Mouse (Mus musculus): Measurements from ENCODE around the gene Scn4a. TPM values are rescaled to one million over a fixed set of nuclear protein-coding genes. Genes with fewer than 3 reads are reported as not detected.
"Not testable (repeated sequence)": the region's sequence is repeated elsewhere in the genome, so short reads cannot be mapped to it uniquely, and the experiment has no call there.

The Scn4a gene
- total RNA-seq, 2 experiments from 2014 or later, result 0.09 to 0.34 TPM

GRCm38 (mm10) chr11:106365366-106365765 lies 12.3 kb upstream of the Scn4a start, which contains the start of gene Prr29:
Prr29 (plus strand) TSS chr11:106365472.
- intact Hi-C loops (cut with DNase I), result loop anchor here (5.0 kb wide), 1 partner anchor 33 kb away; no protein-coding TSS in a partner anchor
- DNase-seq (ENCODE audit: extremely low spot score in 1 of 2, low spot score in 2 of 2), result no peak

DNA sequence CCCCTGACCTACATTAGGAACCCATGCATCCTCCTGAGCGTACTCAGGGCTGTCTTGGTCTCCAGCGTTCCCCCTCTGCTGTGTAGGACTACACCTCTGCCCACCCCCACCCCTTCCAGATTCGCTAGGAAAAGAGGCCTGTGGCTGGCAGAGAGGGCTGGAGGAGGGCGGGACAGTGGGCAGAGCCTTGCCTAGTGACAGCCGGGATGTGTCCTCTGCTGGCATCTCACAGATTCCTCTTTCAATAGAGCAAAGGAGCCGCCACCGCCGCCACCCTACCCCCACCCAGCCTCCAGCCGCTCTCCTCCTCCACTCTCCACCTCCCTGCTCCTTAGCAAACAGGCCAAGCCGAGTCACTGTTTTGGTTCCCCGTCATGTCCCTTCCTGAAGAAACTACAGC lies 11.6 kb upstream of the Scn4a start:
- intact Hi-C loops (cut with DNase I), result loop anchor here (5.0 kb wide), 1 partner anchor 32 kb away; no protein-coding TSS in a partner anchor
- peak in 1 of 2 experiments; percentile 58 for DNase-seq (ENCODE audit: extremely low spot score in 1 of 2, low spot score in 2 of 2)

- no peak for DNase-seq (ENCODE audit: extremely low spot score in 1 of 2, low spot score in 2 of 2)
- intact Hi-C loops (cut with DNase I), result no loop called here
Measured at GRCm38 (mm10) chr11:106359350-106359749, 6.3 kb upstream of the Scn4a start.

- intact Hi-C loops (cut with DNase I), result no loop called here
- DNase-seq (ENCODE audit: extremely low spot score in 1 of 2, low spot score in 2 of 2), result no peak
Measured at GRCm38 (mm10) chr11:106355382-106356128, 2.5 kb upstream of the Scn4a start.

DNA sequence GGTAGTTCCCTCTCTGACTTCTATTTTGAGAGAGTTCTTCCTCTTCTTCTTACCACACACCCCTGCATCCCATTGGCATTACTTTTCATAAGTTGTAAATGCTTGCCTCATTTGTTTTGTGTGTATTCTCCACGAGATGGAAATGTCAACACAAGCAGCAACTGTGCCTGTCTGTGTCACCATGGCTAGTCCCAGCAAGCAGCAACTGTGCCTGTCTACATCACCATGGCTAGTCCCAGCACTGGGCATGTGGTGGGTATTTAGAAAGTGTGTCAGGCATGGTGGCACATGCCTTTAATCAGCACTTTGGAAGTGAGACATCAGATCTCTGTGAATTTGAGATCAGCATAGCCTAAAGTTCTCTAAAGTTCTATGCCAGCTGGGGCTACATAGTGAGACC lies 1.1 kb upstream of the Scn4a start:
- intact Hi-C loops (cut with DNase I), result no loop called here
- DNase-seq (ENCODE audit: extremely low spot score in 1 of 2, low spot score in 2 of 2), result no peak

GRCm38 (mm10) chr11:106351941-106352340 lies 1.1 kb downstream of the Scn4a start:
- no peak for DNase-seq (ENCODE audit: extremely low spot score in 1 of 2, low spot score in 2 of 2)
- intact Hi-C loops (cut with DNase I), result no loop called here

DNA sequence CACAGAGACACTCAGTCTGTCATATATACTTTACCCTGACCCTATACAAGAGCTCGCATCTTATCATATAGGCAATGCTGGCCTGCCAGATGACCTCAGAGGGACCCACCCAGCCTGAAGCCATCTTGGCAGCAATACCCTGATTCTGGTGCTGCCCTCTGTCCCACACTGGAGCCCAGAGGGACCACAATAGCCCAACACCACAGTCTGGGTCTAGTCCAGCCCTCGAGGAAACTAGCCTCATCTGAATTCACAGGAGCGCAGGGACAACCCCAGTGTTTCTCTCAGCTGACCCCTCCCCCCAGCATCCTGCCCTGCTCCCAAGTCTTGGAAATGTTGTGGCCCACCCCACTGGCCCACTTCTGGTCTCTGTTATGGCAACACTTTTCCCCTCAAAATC lies 1.8 kb downstream of the Scn4a start:
- intact Hi-C loops (cut with DNase I), result no loop called here
- DNase-seq (ENCODE audit: extremely low spot score in 1 of 2, low spot score in 2 of 2), result no peak

DNA sequence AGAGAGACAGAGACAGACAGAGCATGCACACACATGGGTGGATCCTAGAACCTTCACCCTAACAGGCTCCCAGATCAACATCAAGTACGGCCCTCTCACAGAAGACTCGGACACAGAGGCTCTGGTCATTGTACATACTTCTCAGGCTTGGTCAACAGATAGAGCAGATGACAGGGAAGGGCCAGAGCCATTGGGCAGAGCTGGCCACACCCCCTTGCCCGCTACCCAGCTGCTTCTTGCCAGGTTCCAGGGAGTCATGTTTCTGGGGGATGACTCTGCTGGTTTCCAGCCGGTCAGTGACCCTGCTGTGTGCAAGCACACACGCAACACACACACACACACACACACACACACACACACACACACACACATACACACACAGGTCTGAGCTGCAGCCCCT lies 2.2 kb downstream of the Scn4a start:
- DNase-seq (ENCODE audit: extremely low spot score in 1 of 2, low spot score in 2 of 2), result no peak
- intact Hi-C loops (cut with DNase I), result no loop called here

- intact Hi-C loops (cut with DNase I), result no loop called here
- DNase-seq (ENCODE audit: extremely low spot score in 1 of 2, low spot score in 2 of 2), result no peak
Measured at GRCm38 (mm10) chr11:106349772-106350171, 3.3 kb downstream of the Scn4a start.

- no peak for DNase-seq (ENCODE audit: extremely low spot score in 1 of 2, low spot score in 2 of 2)
Measured at GRCm38 (mm10) chr11:106344910-106345309, 8.2 kb downstream of the Scn4a start.

GRCm38 (mm10) chr11:106340990-106341520 lies 12.0 kb downstream of the Scn4a start:
- DNase-seq (ENCODE audit: extremely low spot score in 1 of 2, low spot score in 2 of 2), result no peak
- intact Hi-C loops (cut with DNase I), result no loop called here

More at GRCm38 (mm10) chr11:106344910-106345309, 8.2 kb downstream of the Scn4a start:
- intact Hi-C loops (cut with DNase I), result no loop called here

DNA sequence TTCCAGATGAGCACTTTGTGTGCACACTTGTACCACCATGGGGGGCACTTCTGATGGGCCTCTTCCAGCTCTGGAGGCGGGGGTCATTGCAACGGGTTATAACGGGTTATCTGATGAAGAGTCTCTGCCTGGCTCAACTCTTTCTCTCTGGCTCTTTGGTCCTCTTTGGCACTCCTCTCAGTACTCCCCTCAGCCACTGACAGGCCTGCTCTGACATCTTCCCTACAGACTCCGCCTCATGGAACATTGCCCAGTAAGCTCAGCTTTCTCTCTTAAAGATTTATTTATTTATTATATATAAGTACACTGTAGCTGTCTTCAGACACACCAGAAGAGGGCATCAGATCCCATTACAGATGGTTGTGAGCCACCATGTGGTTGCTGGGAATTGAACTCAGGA lies 13.8 kb downstream of the Scn4a start:
- DNase-seq (ENCODE audit: extremely low spot score in 1 of 2, low spot score in 2 of 2); intact Hi-C loops (cut with DNase I): not testable (repeated sequence)

- intact Hi-C loops (cut with DNase I), result no loop called here
- DNase-seq (ENCODE audit: extremely low spot score in 1 of 2, low spot score in 2 of 2), result no peak
Measured at GRCm38 (mm10) chr11:106338870-106339269, 14.2 kb downstream of the Scn4a start.

- DNase-seq (ENCODE audit: extremely low spot score in 1 of 2, low spot score in 2 of 2), result no peak
- intact Hi-C loops (cut with DNase I), result no loop called here
Measured at GRCm38 (mm10) chr11:106338029-106338428, 15.1 kb downstream of the Scn4a start.

DNA sequence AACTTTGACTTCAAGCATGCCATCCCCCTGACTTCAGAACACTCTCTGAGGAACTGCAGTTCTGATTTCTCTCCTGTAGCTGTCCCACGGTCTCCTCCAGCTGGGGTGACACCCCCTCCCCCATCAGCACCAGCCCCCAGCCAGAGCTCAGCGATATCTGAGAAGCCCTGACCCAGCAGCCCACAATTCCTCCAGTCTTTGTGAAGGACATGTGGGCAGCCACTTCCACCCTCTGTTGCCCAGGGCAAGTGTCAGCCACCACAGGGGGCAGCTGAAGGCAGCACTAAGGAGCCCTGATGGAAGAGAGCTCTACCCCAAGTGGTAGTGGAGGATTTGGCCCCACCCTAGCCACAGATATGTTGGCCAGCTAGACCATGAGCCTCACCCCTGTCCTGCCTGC lies 19.0 kb downstream of the Scn4a start:
- DNase-seq (ENCODE audit: extremely low spot score in 1 of 2, low spot score in 2 of 2), result no peak
- intact Hi-C loops (cut with DNase I), result loop anchor here (5.0 kb wide), 1 partner anchor 33 kb away; the partner anchor contains the start of gene Prr29

DNA sequence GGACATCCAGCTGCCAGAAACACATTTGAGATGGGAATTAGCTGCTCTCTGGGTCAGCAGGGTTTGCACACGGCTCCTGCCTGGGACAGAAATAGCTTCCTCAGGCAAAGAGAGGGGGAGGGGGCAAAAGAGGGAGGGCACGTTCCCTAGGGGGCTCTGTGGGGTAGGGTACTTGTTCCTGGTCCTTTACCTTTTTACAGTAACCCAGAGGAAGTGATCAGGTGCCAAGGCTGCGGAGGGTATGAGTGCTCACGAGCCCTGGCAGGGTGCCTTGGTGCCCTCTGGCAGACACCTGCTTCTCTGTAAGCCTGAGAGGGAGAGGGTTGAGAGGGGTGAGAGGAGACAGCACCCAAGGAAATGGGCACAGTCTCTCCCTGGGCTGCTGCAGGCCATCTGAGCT lies 20.6 kb downstream of the Scn4a start:
- DNase-seq (ENCODE audit: extremely low spot score in 1 of 2, low spot score in 2 of 2), result no peak
- intact Hi-C loops (cut with DNase I), result loop anchor here (5.0 kb wide), 1 partner anchor 35 kb away; the partner anchor contains the start of gene Prr29

DNA sequence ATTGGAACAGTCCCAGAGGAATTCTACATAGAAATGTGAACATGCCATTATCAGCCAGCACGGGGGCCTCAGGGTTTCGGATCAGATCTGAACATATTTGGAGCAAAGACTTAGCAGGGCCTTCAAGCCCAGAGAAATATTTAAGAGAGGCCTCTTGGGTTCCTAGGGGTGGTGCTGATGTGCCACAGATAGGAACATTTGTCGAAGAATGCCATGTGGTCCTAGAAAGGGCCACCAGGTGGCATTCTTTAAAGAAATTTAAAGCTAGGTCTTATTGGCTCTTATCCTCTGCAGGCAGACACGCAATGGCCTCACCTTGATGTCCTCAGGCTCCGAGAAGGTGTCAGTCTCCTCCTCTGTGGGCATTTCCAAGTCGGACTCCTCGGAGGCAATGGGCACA lies 23.4 kb downstream of the Scn4a start:
- DNase-seq (ENCODE audit: extremely low spot score in 1 of 2, low spot score in 2 of 2), result peak in 1 of 2 experiments; percentile 42
- intact Hi-C loops (cut with DNase I), result loop anchor here (5.0 kb wide), 2 partner anchors 38 to 63 kb away; partner anchors contain the start of gene Prr29

DNA sequence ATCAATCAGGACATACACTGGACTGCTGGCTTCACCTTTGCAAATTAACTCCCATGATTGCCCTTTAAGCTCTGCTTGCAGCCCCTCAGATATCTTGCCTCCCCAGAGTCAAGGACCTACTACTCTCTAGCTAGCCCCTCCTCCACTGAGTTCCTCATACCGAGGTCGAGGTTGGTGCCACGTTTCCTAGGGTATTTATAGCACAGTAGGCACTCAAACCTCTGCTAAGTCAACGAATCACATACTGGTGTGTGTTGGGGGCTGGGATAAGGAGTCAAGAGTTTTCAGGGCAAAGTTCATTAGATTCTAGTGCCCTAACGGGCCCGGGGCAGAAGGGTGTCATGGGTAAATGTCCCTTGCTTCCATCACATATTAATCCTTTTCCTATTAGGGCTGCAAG lies 24.0 kb downstream of the Scn4a start:
- no peak for DNase-seq (ENCODE audit: extremely low spot score in 1 of 2, low spot score in 2 of 2)
- intact Hi-C loops (cut with DNase I), result loop anchor here (5.0 kb wide), 1 partner anchor 63 kb away; no protein-coding TSS in a partner anchor

GRCm38 (mm10) chr11:106328521-106328920 lies 24.6 kb downstream of the Scn4a start:
- intact Hi-C loops (cut with DNase I), result loop anchor here (5.0 kb wide), 1 partner anchor 64 kb away; no protein-coding TSS in a partner anchor
- no peak for DNase-seq (ENCODE audit: extremely low spot score in 1 of 2, low spot score in 2 of 2)

DNA sequence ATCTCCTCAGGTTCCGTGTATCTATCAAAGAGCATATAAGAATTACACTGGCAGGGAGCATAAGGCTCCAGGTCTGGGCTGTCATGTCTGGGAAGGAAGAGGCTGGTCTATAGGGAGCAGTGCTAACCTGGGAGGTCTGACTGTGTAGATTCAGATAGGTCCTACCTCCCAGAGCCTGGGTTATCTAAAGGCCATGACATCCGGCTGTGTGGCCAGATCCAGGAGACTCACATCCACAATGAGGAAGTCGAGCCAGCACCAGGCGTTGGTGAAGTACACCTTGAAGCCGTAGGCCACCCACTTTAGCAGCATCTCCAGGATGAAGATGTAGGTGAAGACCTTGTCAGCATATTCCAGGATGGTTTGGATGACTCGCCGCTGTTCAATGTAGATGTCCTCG lies 26.6 kb downstream of the Scn4a start:
- no peak for DNase-seq (ENCODE audit: extremely low spot score in 1 of 2, low spot score in 2 of 2)
- intact Hi-C loops (cut with DNase I), result loop anchor here (5.0 kb wide), 1 partner anchor 66 kb away; no protein-coding TSS in a partner anchor
